Mouse (Mus musculus) forebrain, embryonic 11.5 days (tissue): Measurements from ENCODE around the gene Efhc1. TPM values are rescaled to one million over a fixed set of nuclear protein-coding genes. Genes with fewer than 3 reads are reported as not detected.

Experiments used
- ATAC-seq: fragments of 200-750 bp; cut with Nextera tagmentation; replicated peaks from 2 replicates; pipeline ENCODE4 v1.8.0; 2017; ENCODE audit warnings: moderate TSS enrichment; ENCODE audit not compliant: low FRiP score
- DNase-seq: peaks from one replicate; pipeline ENCODE4 v3.0.0-alpha.2; 2017; ENCODE audit warnings: low spot score
- H3K27ac ChIP-seq: fragments of 300-500 bp; sonication (generic); 2 replicates; pipeline ENCODE4 v1.5.1; 2014; ENCODE audit warnings: low read depth, low read length
- H3K27me3 ChIP-seq: fragments of 300-500 bp; sonication (generic); 2 replicates; pipeline ENCODE4 v1.6.1; 2014; ENCODE audit warnings: mild to moderate bottlenecking, low read length, mixed read lengths; ENCODE audit not compliant: control insufficient read depth, insufficient read depth
- H3K36me3 ChIP-seq: fragments of 300-500 bp; sonication (generic); 2 replicates; pipeline ENCODE4 v1.6.1; 2014; ENCODE audit warnings: mild to moderate bottlenecking, low read length, moderate library complexity, mixed read lengths; ENCODE audit not compliant: control insufficient read depth, insufficient read depth
- H3K4me1 ChIP-seq: fragments of 300-500 bp; sonication (generic); replicated peaks from 2 replicates; pipeline ENCODE4 v1.6.1; 2014; ENCODE audit warnings: low read length, mixed read lengths; ENCODE audit not compliant: control insufficient read depth, insufficient read depth
- H3K4me2 ChIP-seq: fragments of 300-500 bp; sonication (generic); 2 replicates; pipeline ENCODE4 v1.6.1; 2014; ENCODE audit warnings: low read depth, mild to moderate bottlenecking, low read length, moderate library complexity, mixed read lengths; ENCODE audit not compliant: severe bottlenecking
- H3K4me3 ChIP-seq: fragments of 300-500 bp; sonication (generic); 2 replicates; pipeline ENCODE4 v1.5.1; 2014; ENCODE audit warnings: low read depth, low read length
- H3K9ac ChIP-seq: fragments of 300-500 bp; sonication (generic); 2 replicates; pipeline ENCODE4 v1.6.1; 2014; ENCODE audit warnings: low read length
- H3K9me3 ChIP-seq: fragments of 300-500 bp; sonication (generic); 2 replicates; pipeline ENCODE4 v1.6.1; 2016; ENCODE audit warnings: low read length, mixed read lengths; ENCODE audit not compliant: control insufficient read depth
- WGBS: fragments of 180-500 bp; shearing (Covaris S2); extraction: QIAGEN DNeasy Blood & Tissue Kit; methylation state at CpG from one replicate; pipeline ENCODE4 v1.1.7; 2014; 5-methylcytosine and 5-hydroxymethylcytosine counted together
- polyA plus RNA-seq: library from polyadenylated mRNA; unstranded; fragments of >200 nt; fragmentation: Nextera tagmentation; extraction: Ambion mirVana; gene quantifications from 2 replicates; pipeline ENCODE4 v1.2.1, GENCODE M21; 2014

Efhc1 gene
- polyA plus RNA-seq, 1 experiment from 2014 or later: 2.1 TPM

GRCm38 (mm10) chr1:21006775-21007174 lies 55.3 kb downstream of the Efhc1 start:
- Histone ChIP-seq H3K4me3 (no peak overlapping the region), H3K4me1 (no peaks in the 10 kb centered on the region), H3K27me3 (no peaks in the 10 kb centered on the region), H3K27ac (no peak overlapping the region), H3K9ac (no peak overlapping the region), H3K36me3 (no peaks in the 10 kb centered on the region; the same call in 1 of the 2 replicates), H3K4me2 (no peak overlapping the region), H3K9me3 (no peaks in the 10 kb centered on the region)
- DNase-seq (no peak), ATAC-seq (no peak)
- WGBS: 87% methylated on average over 5 of the region's 5 CpGs

- Histone ChIP-seq H3K27ac (no peak overlapping the region), H3K4me3 (no peak overlapping the region), H3K9me3 (no peaks in the 10 kb centered on the region), H3K4me1 (no peaks in the 10 kb centered on the region), H3K36me3 (no peaks in the 10 kb centered on the region; the same call in 1 of the 2 replicates), H3K9ac (no peak overlapping the region), H3K4me2 (no peak overlapping the region), H3K27me3 (no peaks in the 10 kb centered on the region)
- WGBS: 81% methylated on average over 7 of the region's 7 CpGs
- no peak for DNase-seq
- no peak for ATAC-seq
Measured at GRCm38 (mm10) chr1:21007941-21008701, 56.7 kb downstream of the Efhc1 start.

- ATAC-seq (no peak), DNase-seq (no peak)
- 79% methylated on average over 4 of the region's 4 CpGs for WGBS
- Histone ChIP-seq H3K4me1 (no peaks in the 10 kb centered on the region), H3K36me3 (no peaks in the 10 kb centered on the region; the same call in 1 of the 2 replicates), H3K27me3 (no peaks in the 10 kb centered on the region), H3K27ac (no peak overlapping the region), H3K4me2 (no peak overlapping the region), H3K9ac (no peak overlapping the region), H3K4me3 (no peak overlapping the region), H3K9me3 (no peaks in the 10 kb centered on the region)
Measured at GRCm38 (mm10) chr1:21008891-21009290, 57.5 kb downstream of the Efhc1 start.

- Histone ChIP-seq H3K9me3 (no peaks in the 10 kb centered on the region), H3K36me3 (no peaks in the 10 kb centered on the region; the same call in 1 of the 2 replicates), H3K4me3 (no peak overlapping the region), H3K27me3 (no peaks in the 10 kb centered on the region), H3K4me2 (no peak overlapping the region), H3K27ac (no peak overlapping the region), H3K4me1 (no peaks in the 10 kb centered on the region), H3K9ac (no peak overlapping the region)
- ATAC-seq (no peak), DNase-seq (no peak)
- 84% methylated on average over 6 of the region's 6 CpGs for WGBS
Measured at GRCm38 (mm10) chr1:21010282-21010800, 58.9 kb downstream of the Efhc1 start.

- 79% methylated on average over 8 of the region's 8 CpGs for WGBS
- no peak for ATAC-seq
- H3K4me3 ChIP-seq: no peak overlapping the region
- DNase-seq: no peak
- H3K27me3 ChIP-seq: no peaks in the 10 kb centered on the region
- no peaks in the 10 kb centered on the region for H3K4me1 ChIP-seq
- no peaks in the 10 kb centered on the region for H3K36me3 ChIP-seq
- no peak overlapping the region for H3K27ac ChIP-seq
- no peaks in the 10 kb centered on the region for H3K9me3 ChIP-seq
- H3K4me2 ChIP-seq: no peak overlapping the region
- H3K9ac ChIP-seq: no peak overlapping the region
Measured at GRCm38 (mm10) chr1:21014463-21014862, 63.0 kb downstream of the Efhc1 start.

GRCm38 (mm10) chr1:21023101-21023500 lies 71.7 kb downstream of the Efhc1 start:
- 86% methylated on average over 3 of the region's 3 CpGs for WGBS
- no peaks in the 10 kb centered on the region for H3K4me1 ChIP-seq
- no peaks in the 10 kb centered on the region for H3K9me3 ChIP-seq

GRCm38 (mm10) chr1:21025203-21025602 lies 73.8 kb downstream of the Efhc1 start:
- H3K27me3 ChIP-seq: no peaks in the 10 kb centered on the region

More at GRCm38 (mm10) chr1:21023101-21023500, 71.7 kb downstream of the Efhc1 start:
- no peak overlapping the region for H3K27ac ChIP-seq
- H3K27me3 ChIP-seq: no peaks in the 10 kb centered on the region
- ATAC-seq: no peak
- DNase-seq: no peak
- H3K4me3 ChIP-seq: no peak overlapping the region
- no peak overlapping the region for H3K4me2 ChIP-seq
- no peak overlapping the region for H3K9ac ChIP-seq
- no peaks in the 10 kb centered on the region for H3K36me3 ChIP-seq

GRCm38 (mm10) chr1:21026534-21026933 lies 75.1 kb downstream of the Efhc1 start:
- ATAC-seq (no peak), DNase-seq (no peak)
- H3K9ac ChIP-seq: no peak overlapping the region
- no peaks in the 10 kb centered on the region for H3K27me3 ChIP-seq
- no peak overlapping the region for H3K27ac ChIP-seq
- WGBS: 89% methylated on average over 7 of the region's 7 CpGs
- H3K4me1 ChIP-seq: no peaks in the 10 kb centered on the region
- no peaks in the 10 kb centered on the region for H3K36me3 ChIP-seq
- no peaks in the 10 kb centered on the region for H3K9me3 ChIP-seq
- no peak overlapping the region for H3K4me3 ChIP-seq
- H3K4me2 ChIP-seq: no peak overlapping the region

More at GRCm38 (mm10) chr1:21025203-21025602, 73.8 kb downstream of the Efhc1 start:
- Histone ChIP-seq H3K36me3 (no peaks in the 10 kb centered on the region), H3K4me3 (no peak overlapping the region), H3K4me1 (no peaks in the 10 kb centered on the region), H3K9ac (no peak overlapping the region), H3K27ac (no peak overlapping the region), H3K4me2 (no peak overlapping the region), H3K9me3 (no peaks in the 10 kb centered on the region)
- WGBS: 91% methylated on average over 5 of the region's 5 CpGs
- ATAC-seq (no peak), DNase-seq (no peak)

GRCm38 (mm10) chr1:21029000-21029399 lies 77.6 kb downstream of the Efhc1 start:
- Histone ChIP-seq H3K27me3 (no peaks in the 10 kb centered on the region), H3K9ac (no peak overlapping the region), H3K4me3 (no peak overlapping the region), H3K4me1 (no peaks in the 10 kb centered on the region), H3K36me3 (no peaks in the 10 kb centered on the region), H3K9me3 (no peaks in the 10 kb centered on the region), H3K27ac (no peak overlapping the region), H3K4me2 (no peak overlapping the region)
- DNase-seq (no peak), ATAC-seq (no peak)
- 91% methylated on average over 4 of the region's 4 CpGs for WGBS
